Mouse (Mus musculus): ENCODE measurements around the gene Gm10037.

Gm10037 gene

DNA sequence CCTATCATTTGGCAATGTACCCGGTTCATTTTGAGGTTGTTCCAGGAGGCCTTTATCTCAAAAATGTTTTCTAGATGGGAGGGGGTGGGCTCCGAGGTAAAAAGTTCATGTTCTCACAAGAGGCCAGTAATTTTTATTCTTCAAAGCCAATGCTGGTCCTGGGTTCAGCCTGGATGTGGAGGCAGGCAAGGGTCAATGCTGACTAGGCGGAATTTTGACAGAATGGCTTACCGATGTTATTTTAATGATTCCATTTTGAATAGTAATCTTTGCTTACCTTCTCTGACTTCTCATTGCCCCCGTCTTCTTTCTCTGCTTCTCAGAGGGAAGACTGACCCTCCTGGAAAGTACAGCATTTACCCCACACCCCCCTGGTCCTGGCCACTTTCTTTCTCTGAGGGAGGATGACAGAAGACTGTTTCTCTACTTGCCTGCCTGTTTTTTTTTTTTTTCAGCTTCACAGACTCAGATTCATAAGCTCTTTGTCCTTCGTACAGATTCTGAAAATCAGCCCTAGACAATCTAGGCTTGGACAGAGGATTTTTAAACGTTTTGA lies 45.9 kb downstream of the Gm10037 start:
- no peak for DNase-seq (ENCODE audit: low spot score)

DNA sequence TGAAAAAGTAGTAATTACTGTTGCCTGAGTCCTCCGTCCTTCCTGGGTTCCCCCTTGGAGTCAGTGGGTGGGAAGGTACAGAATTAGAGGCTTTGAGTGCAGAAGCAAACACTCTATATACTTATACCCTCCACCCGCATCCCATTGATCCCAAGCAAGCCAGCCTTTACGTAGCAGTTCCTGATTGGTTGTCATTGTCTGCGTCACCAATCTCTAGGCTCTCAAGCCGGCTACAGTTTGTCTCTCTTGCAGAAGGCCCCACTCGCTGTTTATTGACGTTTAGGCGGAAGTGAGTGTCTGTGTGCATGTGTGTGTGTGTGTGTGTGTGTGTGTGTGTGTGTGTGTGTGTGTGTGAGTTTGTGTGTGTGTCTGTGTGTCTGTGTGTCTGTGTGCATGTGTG lies 53.1 kb downstream of the Gm10037 start:
- peak; percentile 6 for DNase-seq (ENCODE audit: low spot score)
